Mouse (Mus musculus): ENCODE measurements around the gene Saysd1. TPM values are rescaled to one million over a fixed set of nuclear protein-coding genes. Genes with fewer than 3 reads are reported as not detected.

Gene Saysd1
- polyA plus RNA-seq, 1 experiment from 2014 or later = 21.5 TPM

DNA sequence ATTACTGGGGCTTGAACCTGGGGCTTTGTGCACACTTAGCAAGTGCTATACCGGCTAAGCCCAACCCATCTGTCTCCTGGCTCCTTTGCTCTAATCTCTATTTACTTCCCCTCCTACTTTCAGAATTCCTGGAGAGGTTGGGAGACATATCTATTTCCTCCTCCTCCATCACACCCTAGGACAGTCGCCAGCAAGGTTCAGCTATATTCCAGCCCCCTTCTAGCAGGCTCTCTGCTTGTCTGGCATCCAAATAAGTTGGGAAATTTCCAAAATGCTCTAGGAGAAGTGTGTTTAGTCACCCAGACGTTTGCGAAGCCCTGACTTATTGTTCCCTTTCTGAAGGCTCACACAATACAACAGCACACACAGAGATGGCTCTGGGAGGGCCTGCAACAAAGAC, 35.1 kb downstream of the Saysd1 start:
- H3K4me1 ChIP-seq (ENCODE audit: control insufficient read depth, insufficient read depth, low read length) = no peaks in the 10 kb centered on the region
- no peak overlapping the region for H3K9ac ChIP-seq (ENCODE audit: low read depth, low read length)
- no peak overlapping the region for H3K27ac ChIP-seq (ENCODE audit: low read length)
- no peaks in the 10 kb centered on the region for H3K36me3 ChIP-seq (ENCODE audit: control insufficient read depth, insufficient read depth, low read length)
- H3K4me3 ChIP-seq (ENCODE audit: low read length) = no peak overlapping the region
- no peaks in the 10 kb centered on the region for H3K27me3 ChIP-seq (replicated peaks; ENCODE audit: control insufficient read depth, insufficient read depth, low read length)
- no peak for ATAC-seq
- no peaks in the 10 kb centered on the region for H3K9me3 ChIP-seq (ENCODE audit: control insufficient read depth, low read length)
- WGBS = 40% methylated on average over 4 of the region's 4 CpGs
- no peak overlapping the region for H3K4me2 ChIP-seq (ENCODE audit: low read depth, low read length)

DNA sequence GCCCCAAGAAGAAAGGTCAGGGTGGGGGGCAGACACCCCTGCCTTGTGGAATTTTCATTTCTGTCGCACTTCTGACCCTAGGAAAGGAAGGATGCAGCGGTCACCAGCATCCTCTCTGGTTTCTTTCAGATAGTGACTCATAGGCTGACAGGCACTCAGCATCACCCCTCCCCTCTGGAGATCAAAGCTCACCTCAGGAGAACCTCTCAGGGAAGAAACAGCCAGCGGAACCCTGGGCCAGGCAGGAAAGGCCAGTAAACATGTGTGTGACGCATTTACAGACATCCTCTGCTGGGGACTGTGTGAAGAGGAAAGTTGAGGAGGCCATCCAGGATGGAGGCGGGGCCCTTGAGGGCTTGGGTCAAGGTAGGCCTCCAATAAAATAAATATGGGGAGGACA, 40.3 kb downstream of the Saysd1 start:
- no peaks in the 10 kb centered on the region for H3K36me3 ChIP-seq (ENCODE audit: control insufficient read depth, insufficient read depth, low read length)
- H3K27me3 ChIP-seq (replicated peaks; ENCODE audit: control insufficient read depth, insufficient read depth, low read length) = no peaks in the 10 kb centered on the region
- no peak overlapping the region for H3K4me2 ChIP-seq (ENCODE audit: low read depth, low read length)
- ATAC-seq = peak; percentile 33; the same call in 1 of the 2 replicates
- H3K9ac ChIP-seq (ENCODE audit: low read depth, low read length) = no peak overlapping the region
- no peak overlapping the region for H3K27ac ChIP-seq (ENCODE audit: low read length)
- no peak overlapping the region for H3K4me3 ChIP-seq (ENCODE audit: low read length)
- H3K9me3 ChIP-seq (ENCODE audit: control insufficient read depth, low read length) = no peaks in the 10 kb centered on the region
- no peaks in the 10 kb centered on the region for H3K4me1 ChIP-seq (ENCODE audit: control insufficient read depth, insufficient read depth, low read length)
- 40% methylated on average over 5 of the region's 5 CpGs for WGBS

DNA sequence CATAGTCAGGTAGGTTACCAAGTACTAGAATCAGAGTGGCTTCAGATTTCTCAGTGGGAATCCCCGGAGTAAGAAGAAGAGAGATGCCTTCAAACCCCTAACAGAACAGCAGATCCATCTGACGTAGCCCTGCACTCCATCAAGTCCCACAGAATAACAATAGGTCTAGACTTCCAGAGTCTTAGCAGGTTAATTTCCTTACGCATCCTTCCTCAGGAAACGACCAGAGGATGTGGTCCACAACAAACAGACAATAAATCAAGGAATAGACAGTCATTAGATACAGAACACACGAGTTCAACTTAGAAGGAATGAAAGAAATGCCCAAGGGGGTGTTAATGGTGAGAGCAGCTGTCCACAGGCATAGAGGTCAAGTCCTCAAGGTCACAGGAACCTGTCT, 43.4 kb downstream of the Saysd1 start:
- Histone ChIP-seq H3K27me3 (replicated peaks; ENCODE audit: control insufficient read depth, insufficient read depth, low read length) (no peaks in the 10 kb centered on the region), H3K4me3 (ENCODE audit: low read length) (no peak overlapping the region), H3K27ac (ENCODE audit: low read length) (no peak overlapping the region), H3K9me3 (ENCODE audit: control insufficient read depth, low read length) (no peaks in the 10 kb centered on the region), H3K9ac (ENCODE audit: low read depth, low read length) (no peak overlapping the region), H3K36me3 (ENCODE audit: control insufficient read depth, insufficient read depth, low read length) (no peaks in the 10 kb centered on the region), H3K4me2 (ENCODE audit: low read depth, low read length) (no peak overlapping the region), H3K4me1 (ENCODE audit: control insufficient read depth, insufficient read depth, low read length) (no peaks in the 10 kb centered on the region)
- WGBS = 31% methylated on average over 5 of the region's 5 CpGs
- no peak for ATAC-seq

DNA sequence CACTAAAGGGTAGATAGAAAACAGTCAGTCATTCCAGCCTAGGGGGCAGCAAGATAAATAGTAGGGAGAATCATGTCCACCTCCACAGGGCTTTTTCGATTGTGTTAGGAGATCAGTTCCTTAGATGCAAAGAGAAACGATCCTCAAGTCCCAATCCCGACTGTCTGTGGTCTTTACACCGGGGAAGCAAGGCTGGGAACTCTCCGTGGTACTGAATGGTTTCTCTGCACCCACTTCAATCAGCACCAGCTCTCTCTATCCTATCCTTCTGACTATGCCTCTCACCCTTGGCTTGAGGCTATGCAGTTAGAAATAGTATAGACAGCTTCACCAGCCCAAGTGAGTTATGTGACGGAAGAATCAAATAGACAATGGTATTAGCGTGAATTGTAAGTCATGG, 44.8 kb downstream of the Saysd1 start:
- 18% methylated on average over 7 of the region's 7 CpGs for WGBS
- Histone ChIP-seq H3K9me3 (ENCODE audit: control insufficient read depth, low read length) (no peaks in the 10 kb centered on the region), H3K27ac (ENCODE audit: low read length) (no peak overlapping the region), H3K36me3 (ENCODE audit: control insufficient read depth, insufficient read depth, low read length) (no peaks in the 10 kb centered on the region), H3K9ac (ENCODE audit: low read depth, low read length) (no peak overlapping the region), H3K4me3 (ENCODE audit: low read length) (no peak overlapping the region), H3K27me3 (replicated peaks; ENCODE audit: control insufficient read depth, insufficient read depth, low read length) (no peaks in the 10 kb centered on the region), H3K4me2 (ENCODE audit: low read depth, low read length) (no peak overlapping the region), H3K4me1 (ENCODE audit: control insufficient read depth, insufficient read depth, low read length) (no peaks in the 10 kb centered on the region)
- no peak for ATAC-seq

DNA sequence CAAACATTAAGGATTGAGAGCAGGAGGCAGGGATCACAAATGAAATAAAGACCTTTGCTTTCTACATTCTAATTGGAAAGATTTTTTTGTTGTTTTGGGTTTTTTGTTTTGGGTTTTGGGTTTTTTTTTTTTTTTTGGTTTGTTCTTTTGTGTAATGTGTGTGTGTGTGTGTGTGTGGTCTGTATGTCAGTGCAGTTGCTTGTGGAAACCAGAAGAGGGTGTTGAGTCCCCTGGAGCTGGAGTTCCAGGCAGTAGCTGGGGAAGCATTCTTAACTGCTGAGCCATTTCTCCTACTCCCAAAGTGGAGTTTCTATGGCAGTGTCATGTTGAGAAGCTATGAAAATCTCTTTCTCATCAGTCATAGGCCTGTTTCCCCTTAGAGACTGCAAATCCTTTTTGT, 54.0 kb downstream of the Saysd1 start:
- ATAC-seq = no peak
- peaks cover 9% of the 10 kb centered on the region; the same call in 1 of the 2 replicates for H3K4me1 ChIP-seq (ENCODE audit: control insufficient read depth, insufficient read depth, low read length)
- H3K9ac ChIP-seq (ENCODE audit: low read depth, low read length) = no peak overlapping the region
- H3K4me2 ChIP-seq (ENCODE audit: low read depth, low read length) = no peak overlapping the region
- H3K27me3 ChIP-seq (replicated peaks; ENCODE audit: control insufficient read depth, insufficient read depth, low read length) = no peaks in the 10 kb centered on the region
- H3K4me3 ChIP-seq (ENCODE audit: low read length) = no peak overlapping the region
- H3K9me3 ChIP-seq (ENCODE audit: control insufficient read depth, low read length) = no peaks in the 10 kb centered on the region
- no peaks in the 10 kb centered on the region for H3K36me3 ChIP-seq (ENCODE audit: control insufficient read depth, insufficient read depth, low read length)
- no peak overlapping the region for H3K27ac ChIP-seq (ENCODE audit: low read length)

DNA sequence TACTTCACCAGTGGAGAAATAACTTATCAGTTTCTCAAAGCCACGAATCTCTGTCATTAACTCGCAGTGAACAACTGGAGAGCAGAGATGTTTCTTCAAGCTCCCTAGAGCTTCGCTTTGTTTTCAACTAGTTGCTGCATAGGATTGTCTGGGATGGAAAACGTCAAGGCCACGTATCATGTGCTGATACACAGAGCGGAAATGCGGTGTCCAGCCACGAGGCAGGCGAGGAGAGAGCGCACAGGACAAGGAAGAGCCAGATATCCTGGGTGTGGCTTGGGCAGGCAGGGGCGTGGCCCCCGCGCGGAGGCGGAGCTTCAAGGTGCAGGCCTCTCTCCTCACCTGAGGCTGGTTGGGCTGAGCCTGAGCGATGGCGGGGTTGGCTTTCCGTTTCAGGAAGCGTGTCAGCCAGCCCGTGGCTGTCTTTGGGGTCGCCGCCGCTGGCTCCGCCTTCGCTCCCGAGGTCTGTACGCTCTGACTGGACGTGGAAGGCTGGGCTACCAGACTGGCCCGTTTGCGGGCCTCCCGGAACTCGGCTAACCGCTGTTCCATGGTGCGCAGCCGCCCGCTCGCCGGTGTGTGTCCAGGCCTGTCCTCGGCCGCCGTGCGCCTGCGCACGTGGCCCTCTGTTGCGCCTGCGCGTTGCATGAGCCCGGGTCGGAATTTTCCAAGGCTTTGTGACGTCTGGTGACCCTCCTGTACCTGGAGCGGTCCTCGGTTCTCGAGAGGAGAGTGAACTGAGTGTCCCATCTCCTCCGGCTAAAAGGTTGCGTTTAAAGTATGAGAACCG, 55.6 kb downstream of the Saysd1 start:
- Histone ChIP-seq H3K4me2 (ENCODE audit: low read depth, low read length) (peak overlapping the region; percentile 92), H3K36me3 (ENCODE audit: control insufficient read depth, insufficient read depth, low read length) (no peaks in the 10 kb centered on the region), H3K9me3 (ENCODE audit: control insufficient read depth, low read length) (no peaks in the 10 kb centered on the region), H3K27me3 (replicated peaks; ENCODE audit: control insufficient read depth, insufficient read depth, low read length) (no peaks in the 10 kb centered on the region), H3K4me1 (ENCODE audit: control insufficient read depth, insufficient read depth, low read length) (peaks cover 9% of the 10 kb centered on the region; the same call in 1 of the 2 replicates), H3K27ac (ENCODE audit: low read length) (peak overlapping the region; percentile 98), H3K4me3 (ENCODE audit: low read length) (peak overlapping the region; percentile 63), H3K9ac (ENCODE audit: low read depth, low read length) (peak overlapping the region; percentile 85)
- WGBS = under 1% methylated on average over 56 of the region's 56 CpGs
- peak; percentile 99 for ATAC-seq

DNA sequence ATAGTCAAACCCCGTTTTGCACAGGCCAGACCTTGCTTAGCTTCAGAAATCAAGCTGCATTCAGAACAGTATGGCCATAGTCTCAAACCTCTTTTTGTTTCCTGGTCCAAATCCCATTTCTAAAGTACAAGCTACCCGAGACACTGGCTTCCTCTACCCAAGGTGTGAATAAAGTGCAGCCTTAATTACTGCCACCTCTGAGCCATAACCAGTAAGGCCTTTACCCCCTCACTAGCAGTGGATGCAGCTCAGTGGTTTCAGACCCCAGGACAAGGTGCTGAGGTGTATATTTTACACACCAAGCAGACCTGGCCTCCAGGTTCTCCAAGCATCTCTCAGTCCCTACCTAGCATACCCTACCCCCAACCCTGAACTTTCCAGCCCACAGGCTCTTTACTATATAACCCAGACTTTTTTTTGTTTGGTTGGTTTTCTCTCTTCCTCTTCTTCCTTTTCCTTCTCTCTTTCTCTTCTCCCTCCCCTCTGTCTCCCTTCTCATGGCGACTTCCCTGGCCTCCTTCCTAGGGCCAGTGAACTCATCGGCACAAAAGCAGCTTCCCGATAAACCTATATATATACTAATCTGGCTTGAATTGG, 56.3 kb downstream of the Saysd1 start:
- peak; percentile 0; the same call in 1 of the 2 replicates for ATAC-seq
- H3K27me3 ChIP-seq (replicated peaks; ENCODE audit: control insufficient read depth, insufficient read depth, low read length) = no peaks in the 10 kb centered on the region

DNA sequence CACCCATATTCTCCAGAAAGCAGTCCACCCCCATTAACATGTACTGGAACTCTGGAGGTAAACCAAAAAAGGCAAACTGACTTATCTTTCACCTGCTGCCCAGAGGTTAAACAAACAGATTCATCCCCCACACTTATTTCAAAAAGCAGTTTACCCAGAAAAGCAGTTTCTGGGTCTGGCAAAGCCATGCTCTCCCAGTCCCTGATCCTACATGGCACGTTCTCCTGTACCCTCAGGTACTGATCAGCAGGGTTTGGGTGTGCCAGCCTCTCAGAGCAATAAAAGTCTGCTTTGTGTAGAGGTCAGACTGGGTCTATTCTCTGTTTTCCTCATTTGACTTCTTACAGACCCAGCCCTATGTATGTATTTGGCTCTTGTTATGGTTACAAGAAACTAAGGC, 57.2 kb downstream of the Saysd1 start:
- no peaks in the 10 kb centered on the region for H3K36me3 ChIP-seq (ENCODE audit: control insufficient read depth, insufficient read depth, low read length)
- H3K4me3 ChIP-seq (ENCODE audit: low read length) = no peak overlapping the region
- peaks cover 9% of the 10 kb centered on the region; the same call in 1 of the 2 replicates for H3K4me1 ChIP-seq (ENCODE audit: control insufficient read depth, insufficient read depth, low read length)
- WGBS = 46% methylated on average over 1 of the region's 1 CpGs
- H3K4me2 ChIP-seq (ENCODE audit: low read depth, low read length) = no peak overlapping the region
- ATAC-seq = no peak
- peak overlapping the region; percentile 30 for H3K27ac ChIP-seq (ENCODE audit: low read length)
- H3K9ac ChIP-seq (ENCODE audit: low read depth, low read length) = no peak overlapping the region
- no peaks in the 10 kb centered on the region for H3K27me3 ChIP-seq (replicated peaks; ENCODE audit: control insufficient read depth, insufficient read depth, low read length)
- H3K9me3 ChIP-seq (ENCODE audit: control insufficient read depth, low read length) = no peaks in the 10 kb centered on the region

More for the DNA sequence above, 56.3 kb downstream of the Saysd1 start:
- H3K36me3 ChIP-seq (ENCODE audit: control insufficient read depth, insufficient read depth, low read length) = no peaks in the 10 kb centered on the region
- H3K9ac ChIP-seq (ENCODE audit: low read depth, low read length) = peak overlapping the region; percentile 85
- H3K9me3 ChIP-seq (ENCODE audit: control insufficient read depth, low read length) = no peaks in the 10 kb centered on the region
- H3K4me3 ChIP-seq (ENCODE audit: low read length) = peak overlapping the region; percentile 63
- peak overlapping the region; percentile 98 for H3K27ac ChIP-seq (ENCODE audit: low read length)
- WGBS = 61% methylated on average over 5 of the region's 5 CpGs
- peaks cover 9% of the 10 kb centered on the region; the same call in 1 of the 2 replicates for H3K4me1 ChIP-seq (ENCODE audit: control insufficient read depth, insufficient read depth, low read length)
- H3K4me2 ChIP-seq (ENCODE audit: low read depth, low read length) = peak overlapping the region; percentile 92

DNA sequence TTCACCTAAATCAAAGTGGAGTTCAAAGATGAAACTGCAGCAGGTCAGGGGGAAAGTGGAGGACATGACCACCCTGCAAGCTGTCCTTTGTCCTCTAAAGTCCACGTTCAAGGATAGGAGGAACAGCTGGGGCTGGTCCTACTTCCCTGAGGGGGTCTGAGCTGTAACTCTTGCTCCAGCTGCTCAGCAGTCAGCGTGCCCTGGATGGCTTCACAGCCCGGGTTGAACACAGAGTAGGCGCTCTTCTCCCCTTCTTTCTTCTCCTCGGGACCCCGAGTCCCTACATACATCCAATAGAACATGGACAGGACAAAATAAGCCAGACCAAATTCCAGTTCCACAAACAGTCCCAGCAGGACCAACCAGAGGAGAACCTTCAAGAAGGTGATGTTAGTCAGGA, 61.2 kb downstream of the Saysd1 start:
- Histone ChIP-seq H3K4me3 (ENCODE audit: low read length) (no peak overlapping the region), H3K4me1 (ENCODE audit: control insufficient read depth, insufficient read depth, low read length) (peaks cover 3% of the 10 kb centered on the region; the same call in 1 of the 2 replicates), H3K4me2 (ENCODE audit: low read depth, low read length) (no peak overlapping the region), H3K27ac (ENCODE audit: low read length) (no peak overlapping the region), H3K9me3 (ENCODE audit: control insufficient read depth, low read length) (no peaks in the 10 kb centered on the region), H3K36me3 (ENCODE audit: control insufficient read depth, insufficient read depth, low read length) (no peaks in the 10 kb centered on the region), H3K9ac (ENCODE audit: low read depth, low read length) (no peak overlapping the region), H3K27me3 (replicated peaks; ENCODE audit: control insufficient read depth, insufficient read depth, low read length) (no peaks in the 10 kb centered on the region)
- ATAC-seq = no peak
- WGBS = 78% methylated on average over 6 of the region's 6 CpGs
